Mouse (Mus musculus) right cerebral cortex, postnatal 25 days (tissue): ENCODE measurements around the gene Abcc2.
A peak's percentile ranks its signal among the peaks of the same experiment; 100 is the strongest.

Source experiments
- DNase-seq: peaks from one replicate; pipeline ENCODE4 v3.0.0; 2022

Gene Abcc2

GRCm38 (mm10) chr19:43781980-43782379 is at the start of gene Abcc2:
TSS of gene Abcc2 (plus strand) at chr19:43782192.
- DNase-seq = no peak

DNA sequence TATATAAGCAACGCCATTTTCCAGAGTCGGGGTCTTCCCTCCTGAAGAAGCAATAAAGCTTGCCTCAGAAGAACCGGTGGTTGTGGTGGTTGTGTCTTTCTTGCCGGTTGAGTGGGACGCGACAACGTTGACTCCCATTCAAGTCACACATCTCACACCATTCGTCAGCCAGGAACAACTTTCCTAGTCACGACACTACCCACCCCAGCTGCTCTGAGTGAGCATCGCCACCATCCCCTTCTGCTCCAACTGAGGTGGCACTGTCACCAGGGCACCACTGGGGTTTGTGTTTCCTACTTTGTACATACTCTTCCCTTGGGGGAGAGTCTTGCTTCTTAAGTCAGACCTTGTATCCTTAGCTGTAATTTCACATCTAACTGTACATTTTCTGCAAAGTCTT is 43.6 kb upstream of the Abcc2 start:
- no peak for DNase-seq

DNA sequence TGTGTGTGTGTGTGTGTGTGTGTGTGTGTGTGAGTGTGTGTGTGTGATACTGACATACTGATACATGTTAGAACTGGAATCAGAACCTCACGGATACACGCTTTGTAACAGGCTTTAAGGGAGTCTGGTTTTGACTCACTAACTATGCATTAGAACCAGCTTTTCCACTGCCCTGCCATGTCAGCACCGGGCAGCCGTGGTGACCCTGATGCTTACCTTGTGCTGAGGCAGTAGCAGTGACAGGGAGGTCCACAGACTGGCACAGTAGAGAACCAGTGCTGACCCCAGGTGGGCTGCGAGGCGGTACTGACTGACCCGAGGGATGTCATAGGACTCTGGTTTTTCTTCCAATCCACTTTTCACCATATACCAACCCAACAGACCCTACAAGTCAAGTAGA is 38.6 kb upstream of the Abcc2 start:
- no peak for DNase-seq

- no peak for DNase-seq
Observed at GRCm38 (mm10) chr19:43745740-43746139, 36.3 kb upstream of the Abcc2 start.

DNA sequence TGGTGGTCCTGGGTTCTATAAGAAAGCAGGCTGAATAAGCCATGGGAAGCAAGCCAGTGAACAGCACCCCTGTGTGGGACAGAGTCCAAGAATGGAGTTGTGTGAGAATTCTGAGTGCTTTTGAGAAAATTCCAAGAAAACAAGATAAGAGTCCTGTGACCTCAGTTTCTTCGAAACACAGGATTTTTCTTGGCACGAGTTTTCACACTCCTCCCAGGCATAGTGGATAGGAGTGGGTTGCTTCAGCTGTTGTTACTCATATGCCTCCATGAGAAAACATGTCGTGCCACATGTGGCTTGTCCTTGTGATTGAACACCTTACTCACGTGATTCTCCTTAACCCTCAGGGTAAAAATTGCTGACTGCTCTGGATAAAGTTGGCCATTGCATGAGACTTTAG is 34.1 kb upstream of the Abcc2 start:
- no peak for DNase-seq

DNA sequence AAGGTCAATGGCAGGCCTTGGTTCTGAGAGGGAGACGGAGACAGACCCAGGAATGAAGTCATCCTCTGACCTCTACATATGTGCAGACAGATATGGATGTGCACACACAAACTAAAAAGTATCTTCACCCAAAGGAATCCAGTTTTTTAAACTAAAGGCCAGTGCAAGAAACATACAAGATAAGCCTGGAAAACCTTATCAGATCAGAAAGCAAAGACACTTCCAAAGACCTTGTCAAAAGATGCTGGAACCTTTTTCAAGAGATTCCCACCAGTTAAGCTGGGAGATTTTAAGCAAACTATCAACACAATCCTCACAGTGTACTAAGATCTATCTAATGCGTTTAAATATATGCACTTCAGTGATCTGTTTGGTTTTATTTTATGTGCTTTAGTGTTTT is 32.0 kb upstream of the Abcc2 start:
- no peak for DNase-seq

GRCm38 (mm10) chr19:43752489-43753225 is 29.3 kb upstream of the Abcc2 start, which contains the start of the genes Cutc and Cox15:
TSS of gene Cutc (plus strand) at chr19:43752996.
TSS of gene Cox15 (minus strand) at chr19:43753000.
- peak; percentile 98 for DNase-seq

DNA sequence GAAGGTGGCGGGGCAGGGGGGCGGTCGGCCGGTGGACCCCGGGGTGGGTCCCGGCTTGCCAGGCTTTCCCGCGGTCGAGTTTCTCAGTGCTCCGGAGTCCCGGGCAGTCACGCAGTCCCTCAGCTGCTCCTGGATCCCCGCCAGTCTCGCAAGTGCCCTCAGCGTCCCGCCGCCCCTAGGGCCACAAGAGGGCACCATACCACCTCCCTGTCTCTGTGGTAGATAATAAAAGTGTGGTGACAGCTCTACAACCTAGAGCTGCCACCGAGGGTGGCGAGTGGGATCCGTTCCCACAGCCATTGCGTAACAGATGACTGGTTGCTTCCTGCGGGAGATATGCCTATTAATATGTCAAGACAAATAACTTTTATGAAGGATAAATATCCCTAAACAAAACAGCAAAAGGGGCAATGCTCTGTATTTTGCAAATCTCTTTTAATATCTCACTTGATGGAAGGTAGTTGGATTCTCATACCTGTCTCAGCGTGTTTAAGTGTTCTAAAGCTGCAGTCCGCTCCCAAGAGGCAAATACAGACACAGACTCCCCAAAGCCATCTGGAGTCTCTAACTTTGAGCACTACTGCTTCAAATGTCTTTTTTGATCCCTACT is 28.7 kb upstream of the Abcc2 start:
- peak; percentile 85 for DNase-seq

DNA sequence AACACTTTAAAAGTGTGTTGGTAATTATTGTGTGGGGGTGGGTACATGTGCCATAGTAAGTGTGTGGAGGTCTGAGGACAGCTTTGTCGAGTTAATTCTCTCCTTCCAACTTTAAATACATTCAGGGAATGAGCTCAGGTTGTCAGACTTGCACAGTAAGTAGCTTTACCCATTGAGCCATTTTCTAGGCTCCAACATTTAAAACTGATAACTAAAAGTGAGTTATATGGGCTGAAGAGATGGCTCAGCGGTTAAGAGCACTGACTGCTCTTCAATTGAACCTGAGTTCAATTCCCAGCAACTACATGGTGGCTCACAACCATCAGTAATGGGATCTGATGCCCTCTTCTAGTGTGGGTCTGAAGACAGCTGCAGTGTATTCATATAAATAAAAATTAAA is 27.8 kb upstream of the Abcc2 start:
- no peak for DNase-seq

DNA sequence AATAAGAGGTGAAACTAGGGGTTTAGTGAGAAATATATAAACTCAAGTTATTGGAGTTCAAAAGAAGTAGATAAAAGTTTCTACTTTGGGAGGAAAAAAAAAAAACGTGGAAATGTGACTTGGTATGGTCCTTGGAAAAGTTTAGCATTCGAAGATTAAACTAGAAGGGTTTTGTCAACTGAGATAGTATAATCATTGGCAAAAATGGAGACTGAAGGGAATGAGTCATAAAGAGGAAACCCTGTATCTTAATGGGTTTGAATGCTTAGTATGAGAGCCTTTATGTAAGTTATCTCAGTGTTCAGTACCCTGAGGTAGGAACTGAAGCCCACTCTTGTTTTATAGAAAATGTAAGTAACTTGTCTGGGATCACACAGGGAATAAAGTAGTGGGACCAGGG is 27.1 kb upstream of the Abcc2 start:
- no peak for DNase-seq

GRCm38 (mm10) chr19:43760504-43760903 is 21.5 kb upstream of the Abcc2 start:
- no peak for DNase-seq

GRCm38 (mm10) chr19:43761543-43762256 is 20.3 kb upstream of the Abcc2 start:
- no peak for DNase-seq

GRCm38 (mm10) chr19:43762410-43762809 is 19.6 kb upstream of the Abcc2 start:
- no peak for DNase-seq

DNA sequence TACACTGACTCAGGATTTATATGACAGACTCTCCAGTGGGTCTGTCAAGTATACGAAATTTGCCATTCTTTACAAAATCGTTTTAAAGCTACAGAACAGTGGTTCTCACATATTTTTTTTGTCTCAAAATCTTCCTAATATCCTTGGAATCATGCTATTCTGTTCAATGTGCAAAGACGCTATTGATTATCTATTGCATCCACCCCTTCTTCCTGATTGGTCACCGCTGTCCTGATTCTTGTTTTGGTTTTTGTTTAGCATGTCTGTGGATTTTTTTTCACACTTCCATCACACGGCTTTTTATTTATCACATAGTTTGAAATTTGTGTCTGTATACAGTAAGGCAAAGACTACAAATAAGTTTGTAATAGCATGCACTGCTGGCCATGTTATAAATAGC is 15.5 kb upstream of the Abcc2 start:
- no peak for DNase-seq

DNA sequence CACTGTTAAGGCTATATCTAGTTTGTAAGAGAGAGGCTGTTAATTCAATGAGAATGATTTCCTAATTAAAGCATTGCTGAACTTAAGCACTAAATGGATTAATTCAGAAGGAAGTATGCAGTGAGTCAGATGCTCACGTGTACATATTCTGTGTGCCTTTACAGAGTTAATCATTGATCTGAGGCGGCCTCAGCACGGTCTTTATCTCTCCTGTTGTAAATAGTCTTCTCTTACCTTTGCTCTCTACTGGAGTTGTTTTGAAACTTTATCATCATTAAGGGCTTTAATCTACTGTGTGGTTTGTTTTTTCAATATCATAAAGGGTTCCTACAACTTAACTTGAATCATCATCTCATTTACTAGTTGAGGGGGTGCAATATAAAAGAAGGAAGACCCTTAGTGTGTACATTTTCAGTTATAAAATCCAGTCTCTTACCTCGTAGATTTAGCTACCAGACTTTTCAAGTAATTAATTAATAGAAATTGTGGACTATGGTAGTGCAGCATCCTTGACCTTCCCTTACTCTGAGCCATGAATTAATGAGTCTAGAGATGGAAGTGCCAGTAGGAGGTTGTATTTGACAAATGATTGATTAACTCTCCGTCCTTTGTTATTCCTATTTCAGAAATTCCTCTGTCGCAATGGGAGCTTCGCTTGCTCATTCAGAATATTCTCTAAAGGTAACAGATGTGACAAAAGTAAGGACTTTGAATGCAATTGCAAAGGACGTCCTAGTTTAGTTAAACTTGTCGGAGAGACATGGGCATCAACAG is 14.3 kb upstream of the Abcc2 start:
- DNase-seq = no peak

DNA sequence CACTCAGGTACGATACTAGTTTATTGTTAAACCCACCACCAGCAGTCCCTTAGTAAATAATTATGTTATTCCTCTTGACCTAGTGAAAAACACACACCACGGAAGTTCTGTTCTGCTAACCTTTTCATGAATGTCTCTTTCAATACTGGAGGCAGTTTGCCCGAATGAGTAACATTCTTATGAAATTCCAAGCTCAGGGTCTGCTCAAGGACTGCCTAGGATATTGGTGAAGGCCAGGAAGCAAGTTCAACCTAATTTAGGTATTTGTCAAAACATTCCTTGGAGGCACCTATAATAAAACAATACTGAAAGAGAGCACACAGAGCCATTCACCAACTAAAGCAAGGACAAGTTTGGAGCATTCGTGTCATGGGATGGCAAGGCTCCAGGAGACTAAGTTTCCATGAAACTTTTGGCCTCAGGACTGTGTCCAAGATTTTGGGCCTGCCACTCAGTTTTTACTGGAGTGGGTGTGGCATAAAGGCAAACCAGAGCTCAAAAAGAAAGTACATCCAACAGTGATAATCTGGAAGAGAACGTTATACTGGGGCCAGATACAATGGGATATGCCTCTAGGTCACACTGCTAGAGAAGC is 12.5 kb upstream of the Abcc2 start:
- DNase-seq = no peak

- DNase-seq = no peak
Observed at GRCm38 (mm10) chr19:43770584-43770983, 11.4 kb upstream of the Abcc2 start.

GRCm38 (mm10) chr19:43771499-43771969 is 10.5 kb upstream of the Abcc2 start:
- no peak for DNase-seq

DNA sequence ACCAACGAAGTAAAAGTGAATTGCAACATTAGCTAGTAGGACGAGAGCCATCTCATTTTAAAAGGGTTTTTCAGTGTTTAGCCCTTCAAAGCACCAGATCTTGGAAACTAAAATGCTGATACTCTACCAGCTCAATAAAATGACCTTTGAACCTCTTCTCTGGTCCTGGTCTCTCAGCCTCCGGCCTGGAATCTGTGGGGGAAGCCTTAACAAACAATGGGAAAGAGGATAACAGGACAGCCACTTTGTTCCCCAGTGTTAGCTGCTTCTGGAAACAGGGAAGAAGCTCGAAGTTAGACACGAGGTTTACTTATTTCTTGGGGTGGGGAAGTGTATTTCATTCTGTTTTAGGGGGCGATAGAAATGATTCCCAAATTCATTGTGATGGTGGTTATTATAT is 9.7 kb upstream of the Abcc2 start:
- DNase-seq = no peak

GRCm38 (mm10) chr19:43775433-43775832 is 6.6 kb upstream of the Abcc2 start:
- DNase-seq = no peak

- no peak for DNase-seq
Observed at GRCm38 (mm10) chr19:43776561-43776960, 5.4 kb upstream of the Abcc2 start.

DNA sequence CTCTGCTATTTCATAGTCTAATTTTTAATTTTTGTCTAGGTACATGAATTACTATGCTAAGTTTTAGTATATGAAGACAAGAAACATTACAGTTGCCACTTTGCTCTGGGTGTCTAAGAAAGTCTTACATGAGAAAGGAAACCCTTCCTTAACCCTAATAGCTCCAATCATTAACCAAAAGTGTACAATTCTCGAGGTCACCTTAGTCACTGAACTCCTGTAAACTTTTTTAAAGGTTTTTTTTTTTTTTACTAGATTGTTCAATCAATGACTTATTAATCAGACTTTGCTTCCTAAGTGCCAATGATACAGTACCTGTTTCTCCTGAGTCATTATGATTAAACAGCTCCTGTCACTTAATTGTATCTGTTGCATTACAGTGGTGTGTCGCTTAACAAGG is 4.7 kb upstream of the Abcc2 start:
- no peak for DNase-seq

DNA sequence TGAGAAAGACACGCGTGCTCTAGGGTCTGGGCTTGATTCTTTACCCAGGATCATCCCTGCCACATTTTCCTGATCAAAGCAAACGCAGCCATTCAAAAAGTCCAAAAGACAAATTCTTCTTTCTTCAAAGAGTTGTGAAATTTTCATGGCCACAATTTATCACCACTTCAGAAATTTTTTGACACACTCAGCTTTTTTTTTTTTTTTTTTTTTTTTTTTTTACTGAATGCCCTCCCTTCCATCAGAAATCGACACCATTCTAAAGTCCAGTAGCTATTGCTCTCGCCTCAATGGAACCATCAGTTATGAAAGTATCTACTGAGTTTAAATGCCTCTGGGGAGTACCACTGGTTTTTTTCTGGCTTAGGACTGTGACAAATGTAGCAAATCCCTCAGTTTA is 1.6 kb upstream of the Abcc2 start:
- DNase-seq = no peak
